Comparison of ENCODE assay signal across 7 mouse cellular contexts in genomic region chr5:117355648-117356303, GRCm38 (mm10). TPM values are rescaled to one million over a fixed set of nuclear protein-coding genes. Genes with fewer than 3 reads are reported as not detected.
DNase-seq lines count a peak whose midpoint lies in the region; ATAC-seq and TF ChIP-seq lines count a peak whose summit lies in the region.

No protein-coding gene starts in this region.

- peak overlapping the region; percentile 92 for H3K4me3 ChIP-seq in lung, embryonic 14.5 days (ENCODE audit: low read depth, low read length)
- H3K4me3 ChIP-seq in forebrain, embryonic 15.5 days, result 0 out of 2 replicates have a peak overlapping the region, but pooled peaks have one; percentile 79
- H3K4me3 ChIP-seq in liver, embryonic 12.5 days, result no peak overlapping the region

- DNase-seq in lung, embryonic 14.5 days, result peak; percentile 42
- DNase-seq in lung, postnatal 14 days, result no peak
- DNase-seq in splenic B cell, adult 2 months (ENCODE audit: low read depth, low spot score), result peak; percentile 39
- no peak for DNase-seq in urinary bladder, postnatal 14 days (ENCODE audit: low spot score)

- H3K27ac ChIP-seq in lung, embryonic 14.5 days (ENCODE audit: low read depth), result peak overlapping the region; percentile 94
- H3K27ac ChIP-seq in forebrain, embryonic 15.5 days (replicated peaks), result 0 out of 2 replicates have a peak overlapping the region, but pooled peaks have one; percentile 85
- H3K27ac ChIP-seq in liver, embryonic 12.5 days, result no peak overlapping the region; the same call in 1 of the 2 replicates

- peaks cover 25% of the 10 kb centered on the region for H3K4me1 ChIP-seq in lung, embryonic 14.5 days (ENCODE audit: insufficient read depth)
- H3K4me1 ChIP-seq in forebrain, embryonic 15.5 days, result peaks cover 39% of the 10 kb centered on the region
- H3K4me1 ChIP-seq in liver, embryonic 12.5 days, result peaks cover 53% of the 10 kb centered on the region

- H3K4me2 ChIP-seq in lung, embryonic 14.5 days, result peak overlapping the region; percentile 87
- peak overlapping the region; percentile 81 for H3K4me2 ChIP-seq in forebrain, embryonic 15.5 days (replicated peaks)
- H3K4me2 ChIP-seq in liver, embryonic 12.5 days, result peak overlapping the region; percentile 95

- no peaks in the 10 kb centered on the region for H3K27me3 ChIP-seq in lung, embryonic 14.5 days (ENCODE audit: insufficient read depth, low read length)
- no peaks in the 10 kb centered on the region for H3K27me3 ChIP-seq in forebrain, embryonic 15.5 days
- H3K27me3 ChIP-seq in liver, embryonic 12.5 days (replicated peaks), result peaks cover 49% of the 10 kb centered on the region
- no peaks in the 10 kb centered on the region for H3K27me3 ChIP-seq in splenic B cell, adult 2 months (ENCODE audit: control insufficient read depth, insufficient read depth, low read length, poor library complexity, severe bottlenecking)

- WGBS in lung, embryonic 14.5 days, result 31% methylated on average over 14 of the region's 14 CpGs
- 54% methylated on average over 14 of the region's 14 CpGs for WGBS in forebrain, embryonic 15.5 days
- WGBS in liver, embryonic 12.5 days (ENCODE audit: insufficient replicate concordance), result 29% methylated on average over 14 of the region's 14 CpGs

- 0 out of 2 replicates have a peak overlapping the region, but pooled peaks have one; percentile 93 for H3K9ac ChIP-seq in lung, embryonic 14.5 days
- H3K9ac ChIP-seq in forebrain, embryonic 15.5 days (replicated peaks), result no peak overlapping the region
- H3K9ac ChIP-seq in liver, embryonic 12.5 days, result no peak overlapping the region

- no peak for ATAC-seq in lung, embryonic 14.5 days (ENCODE audit: insufficient read depth)
- ATAC-seq in forebrain, embryonic 15.5 days (replicated peaks), result no peak
- no peak for ATAC-seq in liver, embryonic 12.5 days
- ATAC-seq in frontal cortex, adult (ENCODE audit: low TSS enrichment), result no peak

- no peaks in the 10 kb centered on the region for H3K9me3 ChIP-seq in lung, embryonic 14.5 days (ENCODE audit: low read depth, low read length)
- no peaks in the 10 kb centered on the region for H3K9me3 ChIP-seq in forebrain, embryonic 15.5 days
- no peaks in the 10 kb centered on the region for H3K9me3 ChIP-seq in liver, embryonic 12.5 days (replicated peaks)

- no peaks in the 10 kb centered on the region for H3K36me3 ChIP-seq in lung, embryonic 14.5 days (ENCODE audit: insufficient read depth)
- no peaks in the 10 kb centered on the region for H3K36me3 ChIP-seq in forebrain, embryonic 15.5 days
- peaks cover 4% of the 10 kb centered on the region; the same call in 1 of the 2 replicates for H3K36me3 ChIP-seq in liver, embryonic 12.5 days
- H3K36me3 ChIP-seq in splenic B cell, adult 2 months (ENCODE audit: control insufficient read depth, insufficient read depth, low read length, poor library complexity, severe bottlenecking), result no peaks in the 10 kb centered on the region

- TF ChIP-seq CTCF in lung, embryonic 14.5 days (IDR thresholded peaks at IDR 0.05; ENCODE audit: low read depth), result peak; percentile 60

RNA-seq across cellular contexts. Expression of gene Wsb2, which starts 1.3 kb away (rescaled TPM):
- 67.1 and 70.9 TPM in 2 replicates for polyA plus RNA-seq in lung, embryonic 14.5 days (2014; fragmentation: Nextera tagmentation; extraction: Ambion mirVana)
- 196 and 213 TPM in 2 replicates for polyA plus RNA-seq in forebrain, embryonic 15.5 days (2015; fragmentation: Nextera tagmentation; extraction: Ambion mirVana)
- polyA plus RNA-seq in liver, embryonic 12.5 days (2016; fragmentation: Nextera tagmentation; extraction: Ambion mirVana), result 27.4 and 27.6 TPM in 2 replicates

RNA-seq across cellular contexts. Expression of gene Rfc5, which starts 33.1 kb away (rescaled TPM):
- 127 and 145 TPM in 2 replicates for polyA plus RNA-seq in lung, embryonic 14.5 days (2014; fragmentation: Nextera tagmentation; extraction: Ambion mirVana)
- 54.5 and 59.3 TPM in 2 replicates for polyA plus RNA-seq in forebrain, embryonic 15.5 days (2015; fragmentation: Nextera tagmentation; extraction: Ambion mirVana)
- polyA plus RNA-seq in liver, embryonic 12.5 days (2016; fragmentation: Nextera tagmentation; extraction: Ambion mirVana), result 83.6 and 88.5 TPM in 2 replicates

RNA-seq across cellular contexts. Expression of gene Vsig10, which starts 36.9 kb away (rescaled TPM):
- 6.8 and 7.0 TPM in 2 replicates for polyA plus RNA-seq in lung, embryonic 14.5 days (2014; fragmentation: Nextera tagmentation; extraction: Ambion mirVana)
- polyA plus RNA-seq in forebrain, embryonic 15.5 days (2015; fragmentation: Nextera tagmentation; extraction: Ambion mirVana), result 1.4 and 1.7 TPM in 2 replicates
- 2.1 and 2.4 TPM in 2 replicates for polyA plus RNA-seq in liver, embryonic 12.5 days (2016; fragmentation: Nextera tagmentation; extraction: Ambion mirVana)

RNA-seq across cellular contexts. Expression of gene Ksr2, which starts 58.0 kb away (rescaled TPM):
- polyA plus RNA-seq in lung, embryonic 14.5 days (2014; fragmentation: Nextera tagmentation; extraction: Ambion mirVana), result 0.36 and 0.39 TPM in 2 replicates
- polyA plus RNA-seq in forebrain, embryonic 15.5 days (2015; fragmentation: Nextera tagmentation; extraction: Ambion mirVana), result 4.5 and 5.5 TPM in 2 replicates
- polyA plus RNA-seq in liver, embryonic 12.5 days (2016; fragmentation: Nextera tagmentation; extraction: Ambion mirVana), result 0.02 TPM in 1 of 2 replicates, not detected in the other

Comparison
In these comparisons a context has a peak if more than half of its experiments do, and no peak if none do; other contexts are left out.
1. DNase-seq: peak in lung, embryonic 14.5 days (single experiment) and splenic B cell, adult 2 months (single experiment); none in lung, postnatal 14 days (single experiment) and urinary bladder, postnatal 14 days (single experiment).
2. Peak in every context shown above with its lines, with median percentiles within 50 percentile points of each other: H3K4me2 ChIP-seq.